8 mouse cellular contexts compared by ENCODE assay signal in the genomic region with DNA sequence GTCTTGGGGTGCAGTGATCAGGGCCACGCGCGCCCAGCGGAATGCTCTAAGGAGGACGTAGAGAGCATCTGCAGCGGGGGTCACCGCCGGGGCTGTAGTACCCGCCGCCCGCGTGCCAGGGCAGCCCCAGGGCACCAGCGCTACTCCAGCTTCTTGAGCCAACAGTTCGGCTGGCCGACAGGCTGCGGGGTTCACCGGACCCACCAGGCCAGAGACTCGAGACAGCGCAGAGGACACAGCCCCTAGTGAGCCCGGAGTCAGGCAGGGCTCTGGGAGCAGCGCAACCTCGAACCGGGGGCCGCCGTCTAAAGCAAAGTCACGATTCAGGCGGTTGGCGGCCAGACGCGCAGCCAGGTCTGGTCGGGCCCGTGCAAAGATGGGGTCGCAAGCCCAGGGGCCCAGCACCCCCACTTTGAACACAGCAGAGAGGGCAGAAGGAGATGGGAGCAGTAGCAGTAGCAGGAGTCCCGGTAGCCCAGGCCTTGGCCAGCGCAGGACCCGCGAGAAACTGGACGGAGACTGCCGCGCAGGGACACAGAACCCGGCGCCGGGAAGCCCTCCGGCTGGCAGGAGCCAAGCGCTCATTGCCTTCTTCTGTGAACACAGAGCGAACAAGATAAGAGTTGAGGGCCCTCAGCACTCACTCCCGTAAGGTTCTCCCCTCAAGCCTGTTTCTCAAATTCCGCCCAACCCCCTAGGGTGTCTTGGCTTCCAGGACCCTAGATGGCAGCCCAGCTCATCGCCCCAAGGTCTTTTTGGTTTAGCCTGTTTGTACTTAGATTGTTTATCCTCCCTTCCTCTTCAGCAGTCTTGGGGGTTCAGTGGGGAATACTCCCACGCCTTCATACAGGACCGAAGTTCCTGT. TPM values are rescaled to one million over a fixed set of nuclear protein-coding genes. Genes with fewer than 3 reads are reported as not detected.
A peak's percentile ranks its signal among the peaks of the same experiment; 100 is the strongest.
DNase-seq lines count a peak whose midpoint lies in the region; ATAC-seq lines count a peak whose summit lies in the region.

No protein-coding gene starts in this region.

- no peaks in the 10 kb centered on the region for H3K36me3 ChIP-seq in embryonic facial prominence, embryonic 14.5 days (ENCODE audit: control insufficient read depth, insufficient read depth, low read length)
- no peaks in the 10 kb centered on the region for H3K36me3 ChIP-seq in intestine, embryonic 14.5 days (ENCODE audit: control insufficient read depth, insufficient read depth, low read length)
- no peaks in the 10 kb centered on the region for H3K36me3 ChIP-seq in neural tube, embryonic 12.5 days

- peak overlapping the region; percentile 60 for H3K9ac ChIP-seq in embryonic facial prominence, embryonic 14.5 days (ENCODE audit: low read depth, low read length)
- H3K9ac ChIP-seq in intestine, embryonic 14.5 days (ENCODE audit: low read length) = no peak overlapping the region
- H3K9ac ChIP-seq in neural tube, embryonic 12.5 days = peak overlapping the region; percentile 49

- H3K27ac ChIP-seq in embryonic facial prominence, embryonic 14.5 days (replicated peaks; ENCODE audit: low read depth, low read length) = 0 out of 2 replicates have a peak overlapping the region, but pooled peaks have one; percentile 63
- no peak overlapping the region for H3K27ac ChIP-seq in intestine, embryonic 14.5 days (ENCODE audit: low read depth)
- H3K27ac ChIP-seq in neural tube, embryonic 12.5 days = no peak overlapping the region

- peak; percentile 17 for DNase-seq in left cerebral cortex, postnatal 4 days
- no peak for DNase-seq in left cerebral cortex, postnatal 25 days (ENCODE audit: low spot score in 2 of 2)
- no peak for DNase-seq in embryonic facial prominence, embryonic 14.5 days (ENCODE audit: low spot score)
- peak; percentile 59 for DNase-seq in intestine, embryonic 14.5 days (ENCODE audit: low spot score)
- no peak for DNase-seq in T-cell, adult 2 months (ENCODE audit: low spot score)
- DNase-seq in retina, postnatal 1 day = no peak
- no peak for DNase-seq in thymus, postnatal 36 days

- H3K4me1 ChIP-seq in embryonic facial prominence, embryonic 14.5 days (ENCODE audit: control insufficient read depth, insufficient read depth, low read length) = 0 out of 2 replicates have a peak, but pooled peaks cover 3% of the 10 kb centered on the region
- peaks cover 5% of the 10 kb centered on the region for H3K4me1 ChIP-seq in intestine, embryonic 14.5 days (replicated peaks; ENCODE audit: control insufficient read depth, insufficient read depth, low read length)
- peaks cover 13% of the 10 kb centered on the region for H3K4me1 ChIP-seq in neural tube, embryonic 12.5 days

- no peaks in the 10 kb centered on the region for H3K9me3 ChIP-seq in embryonic facial prominence, embryonic 14.5 days (ENCODE audit: control insufficient read depth, low read length)
- no peaks in the 10 kb centered on the region for H3K9me3 ChIP-seq in intestine, embryonic 14.5 days (ENCODE audit: control insufficient read depth, low read length)
- no peaks in the 10 kb centered on the region for H3K9me3 ChIP-seq in neural tube, embryonic 12.5 days

- intact Hi-C loops in left cerebral cortex, postnatal 4 days (cut with DNase I) = no loop called here
- intact Hi-C loops in left cerebral cortex, postnatal 25 days (cut with DNase I) = loop anchor here (5.0 kb wide), 1 partner anchor 174 kb away; no protein-coding TSS in a partner anchor

- H3K27me3 ChIP-seq in embryonic facial prominence, embryonic 14.5 days (replicated peaks; ENCODE audit: control insufficient read depth, insufficient read depth, low read length) = peaks cover 36% of the 10 kb centered on the region
- H3K27me3 ChIP-seq in intestine, embryonic 14.5 days (replicated peaks; ENCODE audit: control insufficient read depth, insufficient read depth, low read length) = peaks cover 33% of the 10 kb centered on the region
- H3K27me3 ChIP-seq in neural tube, embryonic 12.5 days (replicated peaks) = peaks cover 27% of the 10 kb centered on the region

- ATAC-seq in embryonic facial prominence, embryonic 14.5 days (ENCODE audit: low read depth) = no peak
- ATAC-seq in intestine, embryonic 14.5 days (replicated peaks; ENCODE audit: low FRiP score, low TSS enrichment, low read depth) = no peak; the same call in 1 of the 2 replicates
- ATAC-seq in neural tube, embryonic 12.5 days (ENCODE audit: low FRiP score, low read depth) = no peak

- H3K4me2 ChIP-seq in embryonic facial prominence, embryonic 14.5 days (ENCODE audit: low read depth, low read length) = peak overlapping the region; percentile 78
- peak overlapping the region; percentile 68 for H3K4me2 ChIP-seq in intestine, embryonic 14.5 days (ENCODE audit: low read length)
- H3K4me2 ChIP-seq in neural tube, embryonic 12.5 days (replicated peaks) = peak overlapping the region; percentile 68

- WGBS in embryonic facial prominence, embryonic 14.5 days = 2% methylated on average over 29 of the region's 51 CpGs
- WGBS in intestine, embryonic 14.5 days = 5% methylated on average over 51 of the region's 51 CpGs
- WGBS in neural tube, embryonic 12.5 days = 3% methylated on average over 51 of the region's 51 CpGs

- H3K4me3 ChIP-seq in embryonic facial prominence, embryonic 14.5 days (ENCODE audit: low read depth, low read length) = peak overlapping the region; percentile 43
- H3K4me3 ChIP-seq in intestine, embryonic 14.5 days (ENCODE audit: low read depth, low read length) = peak overlapping the region; percentile 39
- H3K4me3 ChIP-seq in neural tube, embryonic 12.5 days = peak overlapping the region; percentile 36

RNA-seq across cellular contexts. Expression of gene Gucy2e, which starts 0.5 kb away (rescaled TPM):
- under 1 TPM; 0.52 to 0.87 TPM for total RNA-seq in left cerebral cortex, postnatal 4 days (2021)
- under 1 TPM; 0.80 to 0.94 TPM for total RNA-seq in left cerebral cortex, postnatal 25 days (2021)
- 0.15 and 0.33 TPM in 2 replicates for polyA plus RNA-seq in embryonic facial prominence, embryonic 14.5 days (2014; fragmentation: Nextera tagmentation; extraction: Ambion mirVana)
- polyA plus RNA-seq in intestine, embryonic 14.5 days (2014; fragmentation: Nextera tagmentation; extraction: Ambion mirVana) = 0.01 TPM in 1 of 2 replicates, not detected in the other
- 0.10 and 0.17 TPM in 2 replicates for polyA plus RNA-seq in neural tube, embryonic 12.5 days (2016; fragmentation: Nextera tagmentation; extraction: Ambion mirVana)

RNA-seq across cellular contexts. Expression of gene Alox8, which starts 38.6 kb away (rescaled TPM):
- 1 to 10 TPM; 1.2 to 2.5 TPM for total RNA-seq in left cerebral cortex, postnatal 4 days (2021)
- 1 to 10 TPM; 3.6 to 5.1 TPM for total RNA-seq in left cerebral cortex, postnatal 25 days (2021)
- polyA plus RNA-seq in embryonic facial prominence, embryonic 14.5 days (2014; fragmentation: Nextera tagmentation; extraction: Ambion mirVana) = 0.22 TPM in 1 of 2 replicates, not detected in the other
- polyA plus RNA-seq in intestine, embryonic 14.5 days (2014; fragmentation: Nextera tagmentation; extraction: Ambion mirVana) = 0.13 and 0.15 TPM in 2 replicates
- 0.09 TPM in 1 of 2 replicates, not detected in the other for polyA plus RNA-seq in neural tube, embryonic 12.5 days (2016; fragmentation: Nextera tagmentation; extraction: Ambion mirVana)

Comparison
In these comparisons a context has a peak if more than half of its experiments do, and no peak if none do; other contexts are left out.
1. DNase-seq: peak in left cerebral cortex, postnatal 4 days (single experiment) and intestine, embryonic 14.5 days (single experiment); none in left cerebral cortex, postnatal 25 days (0 of 2), embryonic facial prominence, embryonic 14.5 days (single experiment), T-cell, adult 2 months (single experiment), retina, postnatal 1 day (single experiment) and thymus, postnatal 36 days (0 of 2).
2. Peak in every context shown above with its lines, with median percentiles within 50 percentile points of each other: H3K4me2 ChIP-seq and H3K4me3 ChIP-seq.